Mouse (Mus musculus) hindbrain, embryonic 11.5 days (tissue): ENCODE measurements around the gene Ctdsp2. TPM values are rescaled to one million over a fixed set of nuclear protein-coding genes. Genes with fewer than 3 reads are reported as not detected.

Source experiments
- ATAC-seq: fragments of 200-750 bp; cut with Nextera tagmentation; 2 replicates; pipeline ENCODE4 v1.8.0; 2017; ENCODE audit warnings: mild to moderate bottlenecking, moderate TSS enrichment, moderate library complexity; ENCODE audit not compliant: low FRiP score
- DNase-seq: peaks from one replicate; pipeline ENCODE4 v3.0.0-alpha.2; 2015; ENCODE audit warnings: low spot score
- H3K27ac ChIP-seq: fragments of 300-500 bp; sonication (generic); 2 replicates; pipeline ENCODE4 v1.5.1; 2014; ENCODE audit warnings: mild to moderate bottlenecking, low read depth, low read length
- H3K27me3 ChIP-seq: fragments of 300-500 bp; sonication (generic); 2 replicates; pipeline ENCODE4 v1.6.1; 2014; ENCODE audit warnings: mild to moderate bottlenecking, low read length, moderate library complexity, mixed read lengths; ENCODE audit not compliant: control insufficient read depth, insufficient read depth
- H3K36me3 ChIP-seq: fragments of 300-500 bp; sonication (generic); 2 replicates; pipeline ENCODE4 v1.6.1; 2014; ENCODE audit warnings: mild to moderate bottlenecking, low read length, moderate library complexity, mixed read lengths; ENCODE audit not compliant: control insufficient read depth, insufficient read depth
- H3K4me1 ChIP-seq: fragments of 300-500 bp; sonication (generic); replicated peaks from 2 replicates; pipeline ENCODE4 v1.6.1; 2014; ENCODE audit warnings: low read length, mixed read lengths; ENCODE audit not compliant: control insufficient read depth, insufficient read depth
- H3K4me2 ChIP-seq: fragments of 300-500 bp; sonication (generic); replicated peaks from 2 replicates; pipeline ENCODE4 v1.6.1; 2014; ENCODE audit warnings: mild to moderate bottlenecking, low read depth, low read length
- H3K4me3 ChIP-seq: fragments of 300-500 bp; sonication (generic); 2 replicates; pipeline ENCODE4 v1.5.1; 2014; ENCODE audit warnings: low read depth, low read length
- H3K9ac ChIP-seq: fragments of 300-500 bp; sonication (generic); 2 replicates; pipeline ENCODE4 v1.6.1; 2014; ENCODE audit warnings: low read depth, low read length
- H3K9me3 ChIP-seq: fragments of 300-500 bp; sonication (generic); 2 replicates; pipeline ENCODE4 v1.6.1; 2016; ENCODE audit warnings: low read length; ENCODE audit not compliant: control insufficient read depth
- WGBS: fragments of 180-500 bp; shearing (Covaris S2); extraction: QIAGEN DNeasy Blood & Tissue Kit; methylation state at CpG from one replicate; pipeline ENCODE4 v1.1.7; 2014; 5-methylcytosine and 5-hydroxymethylcytosine counted together
- polyA plus RNA-seq: library from polyadenylated mRNA; unstranded; fragments of >200 nt; fragmentation: Nextera tagmentation; extraction: Ambion mirVana; gene quantifications from 2 replicates; pipeline ENCODE4 v1.2.1, GENCODE M21; 2014

Ctdsp2 gene
- polyA plus RNA-seq, 1 experiment from 2014 or later, result 40.3 TPM

- H3K4me3 ChIP-seq, result no peak overlapping the region
- no peak overlapping the region for H3K9ac ChIP-seq
- H3K27me3 ChIP-seq, result no peaks in the 10 kb centered on the region
- no peak overlapping the region for H3K4me2 ChIP-seq
- H3K36me3 ChIP-seq, result 0 out of 2 replicates have a peak, but pooled peaks cover 3% of the 10 kb centered on the region
- 68% methylated on average over 3 of the region's 3 CpGs for WGBS
- ATAC-seq (no peak), DNase-seq (no peak)
- H3K4me1 ChIP-seq, result no peaks in the 10 kb centered on the region; the same call in 1 of the 2 replicates
- H3K27ac ChIP-seq, result no peak overlapping the region
- H3K9me3 ChIP-seq, result no peaks in the 10 kb centered on the region
Observed at GRCm38 (mm10) chr10:126991676-126992075, 13.2 kb downstream of the Ctdsp2 start.

- no peak for ATAC-seq
- Histone ChIP-seq H3K27me3 (no peaks in the 10 kb centered on the region), H3K9me3 (no peaks in the 10 kb centered on the region), H3K36me3 (0 out of 2 replicates have a peak, but pooled peaks cover 3% of the 10 kb centered on the region), H3K27ac (no peak overlapping the region), H3K9ac (no peak overlapping the region), H3K4me1 (no peaks in the 10 kb centered on the region; the same call in 1 of the 2 replicates), H3K4me3 (no peak overlapping the region), H3K4me2 (no peak overlapping the region)
- whole genome bisulfite sequencing, result 86% methylated on average over 3 of the region's 3 CpGs
- DNase-seq, result no peak
Observed at GRCm38 (mm10) chr10:126993621-126994020, 15.1 kb downstream of the Ctdsp2 start.

GRCm38 (mm10) chr10:126997340-126998113 lies 19.0 kb downstream of the Ctdsp2 start:
- no peaks in the 10 kb centered on the region for H3K27me3 ChIP-seq
- H3K27ac ChIP-seq, result no peak overlapping the region
- 0 out of 2 replicates have a peak, but pooled peaks cover 3% of the 10 kb centered on the region for H3K36me3 ChIP-seq
- H3K9ac ChIP-seq, result no peak overlapping the region
- H3K4me3 ChIP-seq, result no peak overlapping the region
- ATAC-seq (no peak), DNase-seq (no peak)
- no peak overlapping the region for H3K4me2 ChIP-seq
- no peaks in the 10 kb centered on the region for H3K4me1 ChIP-seq
- no peaks in the 10 kb centered on the region for H3K9me3 ChIP-seq
- 84% methylated on average over 13 of the region's 13 CpGs for WGBS

- H3K27ac ChIP-seq, result no peak within 1 kb of the TSS
- H3K9me3 ChIP-seq, result no peaks in the 10 kb centered on the region
- no peak for ATAC-seq
- no peak within 1 kb of the TSS for H3K4me2 ChIP-seq
- WGBS, result 90% methylated on average over 5 of the region's 5 CpGs
- no peak within 1 kb of the TSS for H3K9ac ChIP-seq
- H3K4me1 ChIP-seq, result no peaks in the 10 kb centered on the region
- no peak within 1 kb of the TSS for H3K4me3 ChIP-seq
- no peaks in the 10 kb centered on the region for H3K36me3 ChIP-seq
- H3K27me3 ChIP-seq, result no peaks in the 10 kb centered on the region
- no peak for DNase-seq
Observed at GRCm38 (mm10) chr10:127000529-127000928, 22.0 kb downstream of the Ctdsp2 start, which contains the start of gene Avil. TSS of gene Avil (plus strand) at chr10:127000709.

- Histone ChIP-seq H3K27ac (no peak overlapping the region), H3K9ac (no peak overlapping the region), H3K36me3 (no peaks in the 10 kb centered on the region), H3K4me2 (no peak overlapping the region), H3K4me1 (no peaks in the 10 kb centered on the region), H3K9me3 (no peaks in the 10 kb centered on the region), H3K4me3 (no peak overlapping the region), H3K27me3 (no peaks in the 10 kb centered on the region)
- 86% methylated on average over 9 of the region's 9 CpGs for WGBS
- DNase-seq, result no peak
- ATAC-seq, result no peak
Observed at GRCm38 (mm10) chr10:127001297-127001696, 22.8 kb downstream of the Ctdsp2 start.

- H3K4me1 ChIP-seq, result no peaks in the 10 kb centered on the region
- H3K4me2 ChIP-seq, result no peak overlapping the region
- WGBS, result 80% methylated on average over 1 of the region's 1 CpGs
- H3K27ac ChIP-seq, result no peak overlapping the region
- DNase-seq, result no peak
- ATAC-seq, result no peak
- H3K9me3 ChIP-seq, result no peaks in the 10 kb centered on the region
- H3K27me3 ChIP-seq, result no peaks in the 10 kb centered on the region
- H3K36me3 ChIP-seq, result no peaks in the 10 kb centered on the region
- H3K9ac ChIP-seq, result no peak overlapping the region
- H3K4me3 ChIP-seq, result no peak overlapping the region
Observed at GRCm38 (mm10) chr10:127002056-127002455, 23.5 kb downstream of the Ctdsp2 start.

GRCm38 (mm10) chr10:127002765-127003164 lies 24.2 kb downstream of the Ctdsp2 start:
- DNase-seq (no peak), ATAC-seq (no peak)
- Histone ChIP-seq H3K27me3 (no peaks in the 10 kb centered on the region), H3K4me3 (no peak overlapping the region), H3K27ac (no peak overlapping the region), H3K4me1 (no peaks in the 10 kb centered on the region), H3K4me2 (no peak overlapping the region), H3K9me3 (no peaks in the 10 kb centered on the region), H3K9ac (no peak overlapping the region), H3K36me3 (no peaks in the 10 kb centered on the region)
- WGBS, result 88% methylated on average over 5 of the region's 5 CpGs

GRCm38 (mm10) chr10:127003334-127003733 lies 24.8 kb downstream of the Ctdsp2 start:
- DNase-seq, result no peak
- no peak overlapping the region for H3K27ac ChIP-seq
- 86% methylated on average over 8 of the region's 8 CpGs for whole genome bisulfite sequencing

GRCm38 (mm10) chr10:127003806-127004205 lies 25.3 kb downstream of the Ctdsp2 start:
- DNase-seq, result no peak
- H3K4me1 ChIP-seq, result no peaks in the 10 kb centered on the region
- H3K4me3 ChIP-seq, result no peak overlapping the region
- no peak overlapping the region for H3K9ac ChIP-seq
- H3K9me3 ChIP-seq, result no peaks in the 10 kb centered on the region
- H3K27ac ChIP-seq, result no peak overlapping the region
- no peaks in the 10 kb centered on the region for H3K36me3 ChIP-seq
- ATAC-seq, result no peak
- H3K27me3 ChIP-seq, result no peaks in the 10 kb centered on the region
- WGBS, result 74% methylated on average over 7 of the region's 7 CpGs
- H3K4me2 ChIP-seq, result no peak overlapping the region

More at GRCm38 (mm10) chr10:127003334-127003733, 24.8 kb downstream of the Ctdsp2 start:
- Histone ChIP-seq H3K4me2 (no peak overlapping the region), H3K27me3 (no peaks in the 10 kb centered on the region), H3K9ac (no peak overlapping the region), H3K36me3 (no peaks in the 10 kb centered on the region), H3K4me1 (no peaks in the 10 kb centered on the region), H3K4me3 (no peak overlapping the region), H3K9me3 (no peaks in the 10 kb centered on the region)
- ATAC-seq, result no peak
